Mouse (Mus musculus): ENCODE data around the gene Hepacam.

DNA sequence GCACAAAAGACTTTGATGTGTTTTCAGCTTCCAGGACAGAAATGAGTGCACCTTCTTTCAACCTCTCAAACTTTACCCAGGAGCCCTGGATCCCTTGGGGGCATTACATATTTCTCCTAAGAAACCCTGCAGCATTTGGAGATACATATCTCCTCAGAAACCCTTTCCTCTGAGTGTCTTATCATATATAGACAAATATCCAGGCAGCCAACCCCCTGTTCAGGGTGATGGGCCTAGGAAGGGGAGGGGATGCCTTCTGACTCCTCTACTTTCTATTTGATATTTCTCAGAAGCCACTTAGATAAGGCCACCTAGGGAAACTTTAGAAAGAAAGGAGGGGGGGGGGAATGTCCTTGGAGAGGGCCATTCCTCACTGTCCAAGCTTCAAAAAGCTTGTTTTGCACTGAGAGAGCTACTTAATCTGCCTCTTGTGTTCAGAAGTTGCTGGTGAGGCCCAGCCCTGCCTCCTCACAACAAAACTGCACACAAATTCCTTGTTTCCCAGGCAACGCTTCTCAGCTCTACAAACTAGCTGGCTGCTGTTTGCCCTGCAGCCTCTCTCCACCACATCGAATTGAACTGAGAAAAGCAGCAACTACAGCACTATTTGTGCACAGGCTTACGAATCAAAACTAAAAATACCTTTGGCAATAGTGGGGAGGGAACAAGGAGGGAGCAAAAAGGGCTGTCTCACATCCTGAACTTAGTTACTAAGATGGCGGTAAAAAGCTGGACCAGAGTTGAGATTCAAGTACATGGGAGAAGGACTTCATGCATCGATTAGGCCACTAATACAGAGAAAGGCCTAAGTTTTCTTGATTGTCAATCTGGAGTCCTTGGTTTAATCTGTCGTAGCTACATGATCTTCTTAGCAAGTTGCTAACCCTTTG is 7.6 kb upstream of the Hepacam start:
- TF ChIP-seq POLR2A (IDR thresholded peaks at IDR 0.05; ENCODE audit: borderline replicate concordance, extremely low read depth, insufficient read depth, insufficient read length, poor library complexity, severe bottlenecking) (no peak), CTCF (IDR thresholded peaks at IDR 0.05; ENCODE audit: borderline replicate concordance, extremely low read depth, insufficient read depth, insufficient read length) (no peak)
